16 mouse cellular contexts compared by ENCODE assay signal in the genomic region with DNA sequence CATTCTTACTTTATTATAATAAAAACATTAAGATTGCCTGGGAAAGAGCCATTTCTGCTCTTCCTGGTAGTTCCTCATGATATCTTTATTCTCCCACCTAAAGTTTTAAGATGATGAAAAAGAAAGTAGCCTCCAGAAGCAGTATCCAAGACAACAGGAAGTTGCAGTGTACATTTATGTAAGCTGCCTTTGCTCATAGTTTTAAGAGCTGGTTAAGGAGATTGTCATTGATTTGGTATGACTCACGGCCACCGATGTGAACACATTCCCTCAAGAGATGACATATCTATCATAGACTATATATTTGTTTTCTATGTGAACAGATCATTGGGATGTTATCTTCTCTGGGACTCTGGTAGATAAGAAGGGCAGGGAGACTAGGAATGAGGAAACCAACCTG.
"Had no signal": no experiment of that assay in that cellular context is flagged by ENCODE, and none has a peak within 500 bp of the region (broad histone marks: within the 10 kb centered on the region; RNA-seq: fewer than 3 reads in every experiment).

No protein-coding gene starts in this region.

- ATAC-seq: hindbrain, postnatal 0 days; intestine, postnatal 0 days; liver, embryonic 12.5 days had no signal

- DNase-seq: gastrocnemius, adult 2 months; gastrocnemius, postnatal 10 days; gastrocnemius, postnatal 25 days; heart, adult 2 months; heart, postnatal 14 days; heart, postnatal 36 days; kidney, adult 18-20 months; kidney, adult 8-10 months; kidney, postnatal 10 days; kidney, postnatal 36 days; layer of hippocampus, adult 9-11 months; layer of hippocampus, postnatal 36 days; left cerebral cortex, postnatal 4 days had no signal
